Mouse (Mus musculus) megakaryocyte, embryonic 14.5 days (primary cell): ENCODE data around the gene Wipf1.

Experiments used
- FLI1 ChIP-seq: IDR thresholded peaks from 2 replicates; pipeline ENCODE4 v1.6.1; 2012; ENCODE audit warnings: low read length, inconsistent platforms, mixed read lengths
- GATA1 ChIP-seq: IDR thresholded peaks from 3 replicates; pipeline ENCODE4 v1.6.1; 2012; ENCODE audit warnings: mixed read lengths, low read length, inconsistent platforms, borderline replicate concordance

- TF ChIP-seq GATA1 (no peak), FLI1 (no peak)
Measured at GRCm38 (mm10) chr2:73443985-73444384, 85.5 kb downstream of the Wipf1 start.
